Mouse (Mus musculus): ENCODE measurements at regions not wholly inside any gene's neighbourhood (a gene's known extent, or its start where the extent isn't known, plus 50 kb on each side); places are given as distances from the start of the nearest gene placed in this dataset.

DNA sequence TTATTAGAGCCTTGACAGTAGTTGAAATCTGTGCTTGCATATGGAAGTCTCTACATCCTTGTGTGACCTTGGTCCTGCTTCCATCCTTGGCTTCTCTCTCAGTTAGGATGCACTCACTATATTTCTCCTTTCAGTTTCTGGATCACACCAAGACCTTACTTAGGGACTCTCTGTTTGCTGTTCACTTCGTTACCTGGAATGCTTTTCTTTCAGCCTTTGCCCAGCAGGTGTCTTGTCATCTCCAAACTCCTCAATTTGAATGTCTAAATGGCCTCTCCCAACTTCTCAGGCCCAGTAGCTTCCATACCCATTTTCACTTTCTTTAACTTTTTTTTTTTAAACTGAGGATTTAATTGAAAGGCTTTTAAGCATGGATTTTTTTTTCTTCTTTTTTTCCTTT, 74.0 kb upstream of the Igfbp7 start:
- TF ChIP-seq CTCF (IDR thresholded peaks at IDR 0.05; ENCODE audit: low read depth) (no peak), EP300 (IDR thresholded peaks at IDR 0.05; ENCODE audit: low read depth) (no peak)

Data from liver, postnatal 0 days (tissue).